Mouse (Mus musculus) layer of hippocampus, adult 8-10 months (tissue): Measurements from ENCODE around the gene H2al1c. TPM values are rescaled to one million over a fixed set of nuclear protein-coding genes. Genes with fewer than 3 reads are reported as not detected.

Experiments
- total RNA-seq, 4 experiments: library from RNA; stranded (reverse); gene quantifications; 2 replicates each; pipeline ENCODE4 v1.2.4; 2022

Gene H2al1c
- total RNA-seq, 4 experiments from 2014 or later = not detected

Other genes with a start within 250 kb of the H2al1c start
- not detected for gene H2al1a, start 6.4 kb upstream of the H2al1c start, total RNA-seq
- not detected for gene H2al1b, start 3.2 kb upstream of the H2al1c start, total RNA-seq
- gene H2al1d, start 3.2 kb downstream of the H2al1c start, total RNA-seq = not detected
- not detected for gene H2al1e, start 6.3 kb downstream of the H2al1c start, total RNA-seq
- not detected for gene H2al1f, start 9.5 kb downstream of the H2al1c start, total RNA-seq
- gene H2al1g, start 12.6 kb downstream of the H2al1c start, total RNA-seq = not detected
- not detected for gene H2al1h, start 15.8 kb downstream of the H2al1c start, total RNA-seq
- not detected for gene H2al1i, start 19.0 kb downstream of the H2al1c start, total RNA-seq
- gene H2al1j, start 22.2 kb downstream of the H2al1c start, total RNA-seq = not detected